Mouse (Mus musculus): ENCODE results near the gene Tmprss2. TPM values are rescaled to one million over a fixed set of nuclear protein-coding genes. Genes with fewer than 3 reads are reported as not detected.
"Not testable (repeated sequence)": the region's sequence is repeated elsewhere in the genome, so short reads cannot be mapped to it uniquely, and the experiment has no call there.

Gene Tmprss2
- polyA plus RNA-seq, 1 experiment, result not detected

- TF ChIP-seq CTCF (IDR thresholded peaks at IDR 0.05; ENCODE audit: low read depth, low read length) (no peak), POLR2A (IDR thresholded peaks at IDR 0.05; ENCODE audit: borderline replicate concordance, low read depth, low read length) (no peak)
- Histone ChIP-seq H3K4me1 (ENCODE audit: control insufficient read depth, insufficient read depth, low read length) (no peaks in the 10 kb centered on the region), H3K27ac (ENCODE audit: insufficient read depth, low read depth, low read length) (no peak overlapping the region)
These were observed 17.0 kb downstream of the Tmprss2 start for GRCm38 (mm10) chr16:97593816-97594509.

GRCm38 (mm10) chr16:97593057-97593456, 17.9 kb downstream of the Tmprss2 start:
- H3K27ac ChIP-seq (ENCODE audit: insufficient read depth, low read depth, low read length), result no peak overlapping the region
- TF ChIP-seq CTCF (IDR thresholded peaks at IDR 0.05; ENCODE audit: low read depth, low read length) (peak; percentile 79), POLR2A (IDR thresholded peaks at IDR 0.05; ENCODE audit: borderline replicate concordance, low read depth, low read length) (no peak)
- no peak overlapping the region for H3K4me3 ChIP-seq (ENCODE audit: insufficient read depth, low read length)
- H3K4me1 ChIP-seq (ENCODE audit: control insufficient read depth, insufficient read depth, low read length), result no peaks in the 10 kb centered on the region

More at GRCm38 (mm10) chr16:97593816-97594509, 17.0 kb downstream of the Tmprss2 start:
- H3K4me3 ChIP-seq (ENCODE audit: insufficient read depth, low read length), result no peak overlapping the region

- no peak for TF ChIP-seq POLR2A (IDR thresholded peaks at IDR 0.05; ENCODE audit: borderline replicate concordance, low read depth, low read length)
- TF ChIP-seq CTCF (IDR thresholded peaks at IDR 0.05; ENCODE audit: low read depth, low read length), result no peak
- Histone ChIP-seq H3K27ac (ENCODE audit: insufficient read depth, low read depth, low read length) (no peak overlapping the region), H3K4me1 (ENCODE audit: control insufficient read depth, insufficient read depth, low read length) (no peaks in the 10 kb centered on the region), H3K4me3 (ENCODE audit: insufficient read depth, low read length) (no peak overlapping the region)
These were observed 19.5 kb downstream of the Tmprss2 start for GRCm38 (mm10) chr16:97591512-97591911.

GRCm38 (mm10) chr16:97582876-97583275, 28.1 kb downstream of the Tmprss2 start:
- H3K4me3 ChIP-seq (ENCODE audit: insufficient read depth, low read length); H3K27ac ChIP-seq (ENCODE audit: insufficient read depth, low read depth, low read length); H3K4me1 ChIP-seq (ENCODE audit: control insufficient read depth, insufficient read depth, low read length): not testable (repeated sequence)

GRCm38 (mm10) chr16:97569426-97569825, 41.6 kb downstream of the Tmprss2 start:
- no peak for TF ChIP-seq POLR2A (IDR thresholded peaks at IDR 0.05; ENCODE audit: borderline replicate concordance, low read depth, low read length)
- no peak for TF ChIP-seq CTCF (IDR thresholded peaks at IDR 0.05; ENCODE audit: low read depth, low read length)

GRCm38 (mm10) chr16:97568662-97569061, 42.3 kb downstream of the Tmprss2 start:
- no peaks in the 10 kb centered on the region for H3K4me1 ChIP-seq (ENCODE audit: control insufficient read depth, insufficient read depth, low read length)
- TF ChIP-seq CTCF (IDR thresholded peaks at IDR 0.05; ENCODE audit: low read depth, low read length) (peak; percentile 38; the same call in 1 of the 2 replicates), POLR2A (IDR thresholded peaks at IDR 0.05; ENCODE audit: borderline replicate concordance, low read depth, low read length) (no peak)
- no peak overlapping the region for H3K27ac ChIP-seq (ENCODE audit: insufficient read depth, low read depth, low read length)
- H3K4me3 ChIP-seq (ENCODE audit: insufficient read depth, low read length), result no peak overlapping the region

More at GRCm38 (mm10) chr16:97569426-97569825, 41.6 kb downstream of the Tmprss2 start:
- H3K4me3 ChIP-seq (ENCODE audit: insufficient read depth, low read length), result no peak overlapping the region
- no peaks in the 10 kb centered on the region for H3K4me1 ChIP-seq (ENCODE audit: control insufficient read depth, insufficient read depth, low read length)
- H3K27ac ChIP-seq (ENCODE audit: insufficient read depth, low read depth, low read length), result no peak overlapping the region

GRCm38 (mm10) chr16:97544340-97544739, 66.7 kb downstream of the Tmprss2 start:
- Histone ChIP-seq H3K4me1 (ENCODE audit: control insufficient read depth, insufficient read depth, low read length) (no peaks in the 10 kb centered on the region), H3K27ac (ENCODE audit: insufficient read depth, low read depth, low read length) (no peak overlapping the region), H3K4me3 (ENCODE audit: insufficient read depth, low read length) (no peak overlapping the region)
- no peak for TF ChIP-seq CTCF (IDR thresholded peaks at IDR 0.05; ENCODE audit: low read depth, low read length)
- no peak for TF ChIP-seq POLR2A (IDR thresholded peaks at IDR 0.05; ENCODE audit: borderline replicate concordance, low read depth, low read length)

- peak overlapping the region; percentile 60; the same call in 1 of the 2 replicates for H3K4me3 ChIP-seq (ENCODE audit: insufficient read depth, low read length)
- H3K27ac ChIP-seq (ENCODE audit: insufficient read depth, low read depth, low read length), result no peak overlapping the region
- peaks cover 24% of the 10 kb centered on the region for H3K4me1 ChIP-seq (ENCODE audit: control insufficient read depth, insufficient read depth, low read length)
- TF ChIP-seq CTCF (IDR thresholded peaks at IDR 0.05; ENCODE audit: low read depth, low read length) (no peak), POLR2A (IDR thresholded peaks at IDR 0.05; ENCODE audit: borderline replicate concordance, low read depth, low read length) (no peak)
These were observed 74.1 kb downstream of the Tmprss2 start for GRCm38 (mm10) chr16:97536859-97537258.

GRCm38 (mm10) chr16:97535808-97536413, 75.1 kb downstream of the Tmprss2 start:
- Histone ChIP-seq H3K4me1 (ENCODE audit: control insufficient read depth, insufficient read depth, low read length) (peaks cover 24% of the 10 kb centered on the region), H3K4me3 (ENCODE audit: insufficient read depth, low read length) (peak overlapping the region; percentile 60), H3K27ac (ENCODE audit: insufficient read depth, low read depth, low read length) (peak overlapping the region; percentile 96)
- no peak for TF ChIP-seq POLR2A (IDR thresholded peaks at IDR 0.05; ENCODE audit: borderline replicate concordance, low read depth, low read length)
- no peak for TF ChIP-seq CTCF (IDR thresholded peaks at IDR 0.05; ENCODE audit: low read depth, low read length)

GRCm38 (mm10) chr16:97534876-97535461, 76.0 kb downstream of the Tmprss2 start:
- peak overlapping the region; percentile 96 for H3K27ac ChIP-seq (ENCODE audit: insufficient read depth, low read depth, low read length)
- TF ChIP-seq POLR2A (IDR thresholded peaks at IDR 0.05; ENCODE audit: borderline replicate concordance, low read depth, low read length) (no peak), CTCF (IDR thresholded peaks at IDR 0.05; ENCODE audit: low read depth, low read length) (no peak)
- H3K4me1 ChIP-seq (ENCODE audit: control insufficient read depth, insufficient read depth, low read length), result peaks cover 24% of the 10 kb centered on the region
- peak overlapping the region; percentile 60 for H3K4me3 ChIP-seq (ENCODE audit: insufficient read depth, low read length)

All from bone marrow macrophage, adult 2 months (primary cell).